Mouse (Mus musculus): ENCODE results near the gene Map3k1.

- no peak for TF ChIP-seq CTCF (IDR thresholded peaks at IDR 0.05; ENCODE audit: low read depth, low read length)
- no peak for TF ChIP-seq POLR2A (IDR thresholded peaks at IDR 0.05; ENCODE audit: insufficient read depth, low read length)
- TF ChIP-seq EP300 (IDR thresholded peaks at IDR 0.05; ENCODE audit: insufficient read depth, low read depth, low read length) = no peak
Observed at GRCm38 (mm10) chr13:111816431-111816830, 7.6 kb upstream of the Map3k1 start.

Data from ES-Bruce4 (cell line).